Mouse (Mus musculus) limb, embryonic 15.5 days (tissue): ENCODE data around the gene Tm9sf1. TPM values are rescaled to one million over a fixed set of nuclear protein-coding genes. Genes with fewer than 3 reads are reported as not detected.
A peak's percentile ranks its signal among the peaks of the same experiment; 100 is the strongest.

Experiments
- ATAC-seq: fragments of 200-750 bp; cut with Nextera tagmentation; 2 replicates; pipeline ENCODE4 v1.8.0; 2017; ENCODE audit warnings: low read depth, moderate TSS enrichment; ENCODE audit not compliant: insufficient number of reproducible peaks, low FRiP score, low TSS enrichment
- H3K27ac ChIP-seq: fragments of 300-500 bp; sonication (generic); 2 replicates; pipeline ENCODE4 v1.5.1; 2015; ENCODE audit warnings: moderate library complexity, mild to moderate bottlenecking, inconsistent platforms
- H3K27me3 ChIP-seq: fragments of 300-500 bp; sonication (generic); 2 replicates; pipeline ENCODE4 v1.6.1; 2015; ENCODE audit warnings: inconsistent platforms
- H3K36me3 ChIP-seq: fragments of 300-500 bp; sonication (generic); 2 replicates; pipeline ENCODE4 v1.6.1; 2015; ENCODE audit warnings: inconsistent platforms
- H3K4me1 ChIP-seq: fragments of 300-500 bp; sonication (generic); 2 replicates; pipeline ENCODE4 v1.6.1; 2015; ENCODE audit warnings: inconsistent platforms
- H3K4me2 ChIP-seq: fragments of 300-500 bp; sonication (generic); 2 replicates; pipeline ENCODE4 v1.6.1; 2015; ENCODE audit warnings: mild to moderate bottlenecking, inconsistent platforms
- H3K4me3 ChIP-seq: fragments of 300-500 bp; sonication (generic); 2 replicates; pipeline ENCODE4 v1.5.1; 2015; ENCODE audit warnings: mild to moderate bottlenecking, inconsistent platforms
- H3K9ac ChIP-seq: fragments of 300-500 bp; sonication (generic); 2 replicates; pipeline ENCODE4 v1.6.1; 2015; ENCODE audit warnings: inconsistent platforms
- H3K9me3 ChIP-seq: fragments of 300-500 bp; sonication (generic); 2 replicates; pipeline ENCODE4 v1.6.1; 2016; ENCODE audit warnings: inconsistent platforms
- WGBS: fragments of 180-500 bp; shearing (Covaris S2); methylation state at CpG from one replicate; pipeline ENCODE4 v1.1.7; 2015; 5-methylcytosine and 5-hydroxymethylcytosine counted together
- polyA plus RNA-seq: library from polyadenylated mRNA; unstranded; fragments of >200 nt; fragmentation: Nextera tagmentation; extraction: Ambion mirVana; gene quantifications from 2 replicates; pipeline ENCODE4 v1.2.1, GENCODE M21; 2015

Tm9sf1 gene
- 115 and 124 TPM in 2 replicates for polyA plus RNA-seq

- Histone ChIP-seq H3K27me3 (no peaks in the 10 kb centered on the region), H3K36me3 (peaks cover 44% of the 10 kb centered on the region), H3K4me2 (peak within 1 kb of the TSS; percentile 71), H3K9ac (peak within 1 kb of the TSS; percentile 98), H3K4me3 (peak within 1 kb of the TSS; percentile 98), H3K27ac (peak within 1 kb of the TSS; percentile 96), H3K9me3 (no peaks in the 10 kb centered on the region), H3K4me1 (peaks cover 23% of the 10 kb centered on the region)
- ATAC-seq = peak; percentile 80
- WGBS = under 1% methylated on average over 88 of the region's 89 CpGs
Observed at GRCm38 (mm10) chr14:55643060-55643907, at the start of gene Tm9sf1. Gene Tm9sf1, minus strand, starts transcription at chr14:55643806.

- Histone ChIP-seq H3K4me2 (no peak overlapping the region), H3K9ac (no peak overlapping the region), H3K4me1 (no peaks in the 10 kb centered on the region), H3K9me3 (no peaks in the 10 kb centered on the region), H3K27me3 (no peaks in the 10 kb centered on the region), H3K27ac (no peak overlapping the region), H3K36me3 (no peaks in the 10 kb centered on the region), H3K4me3 (no peak overlapping the region)
- ATAC-seq = no peak
- 73% methylated on average over 10 of the region's 10 CpGs for WGBS
Observed at GRCm38 (mm10) chr14:55689433-55689832, 45.8 kb upstream of the Tm9sf1 start.

GRCm38 (mm10) chr14:55682118-55682493 lies 38.5 kb upstream of the Tm9sf1 start:
- peak; percentile 12; the same call in 1 of the 2 replicates for ATAC-seq
- Histone ChIP-seq H3K9ac (peak overlapping the region; percentile 60; the same call in 1 of the 2 replicates), H3K27me3 (no peaks in the 10 kb centered on the region), H3K9me3 (no peaks in the 10 kb centered on the region), H3K4me1 (peaks cover 10% of the 10 kb centered on the region; the same call in 1 of the 2 replicates), H3K4me3 (peak overlapping the region; percentile 71), H3K4me2 (peak overlapping the region; percentile 82), H3K27ac (peak overlapping the region; percentile 91), H3K36me3 (peaks cover 35% of the 10 kb centered on the region)
- 13% methylated on average over 3 of the region's 3 CpGs for WGBS

- Histone ChIP-seq H3K9ac (peak within 1 kb of the TSS; percentile 60), H3K4me2 (peak within 1 kb of the TSS; percentile 82), H3K36me3 (peaks cover 42% of the 10 kb centered on the region), H3K4me1 (peaks cover 10% of the 10 kb centered on the region; the same call in 1 of the 2 replicates), H3K4me3 (peak within 1 kb of the TSS; percentile 71), H3K27ac (peak within 1 kb of the TSS; percentile 91), H3K9me3 (no peaks in the 10 kb centered on the region), H3K27me3 (no peaks in the 10 kb centered on the region)
- ATAC-seq = peak; percentile 95
- whole genome bisulfite sequencing = under 1% methylated on average over 66 of the region's 66 CpGs
Observed at GRCm38 (mm10) chr14:55681160-55682117, 37.8 kb upstream of the Tm9sf1 start, which contains the start of gene Tinf2. Gene Tinf2, minus strand, starts transcription at chr14:55681820.

- H3K27me3 ChIP-seq = no peaks in the 10 kb centered on the region
- no peak overlapping the region for H3K4me3 ChIP-seq
- H3K27ac ChIP-seq = no peak overlapping the region
- no peak overlapping the region for H3K4me2 ChIP-seq
- no peak overlapping the region for H3K9ac ChIP-seq
- peaks cover 60% of the 10 kb centered on the region for H3K36me3 ChIP-seq
- no peaks in the 10 kb centered on the region for H3K9me3 ChIP-seq
- 82% methylated on average over 4 of the region's 4 CpGs for WGBS
- H3K4me1 ChIP-seq = peaks cover 13% of the 10 kb centered on the region
- no peak for ATAC-seq
Observed at GRCm38 (mm10) chr14:55677615-55678014, 34.0 kb upstream of the Tm9sf1 start.

GRCm38 (mm10) chr14:55672741-55673060 lies 29.1 kb upstream of the Tm9sf1 start:
- no peak for ATAC-seq
- Histone ChIP-seq H3K9me3 (no peaks in the 10 kb centered on the region), H3K27me3 (no peaks in the 10 kb centered on the region), H3K4me2 (peak overlapping the region; percentile 74), H3K4me1 (peaks cover 16% of the 10 kb centered on the region), H3K4me3 (peak overlapping the region; percentile 83), H3K36me3 (peaks cover 38% of the 10 kb centered on the region), H3K9ac (peak overlapping the region; percentile 58), H3K27ac (0 out of 2 replicates have a peak overlapping the region, but pooled peaks have one; percentile 95)
- WGBS = 75% methylated on average over 7 of the region's 7 CpGs

GRCm38 (mm10) chr14:55671833-55672740 lies 28.5 kb upstream of the Tm9sf1 start, which contains the start of the genes Gmpr2 and Nedd8:
Gene Gmpr2, plus strand, starts transcription at chr14:55671941.
Gene Nedd8, minus strand, starts transcription at chr14:55672124.
- peak within 1 kb of the TSS; percentile 95 for H3K27ac ChIP-seq
- H3K36me3 ChIP-seq = peaks cover 32% of the 10 kb centered on the region
- H3K9me3 ChIP-seq = no peaks in the 10 kb centered on the region
- peak within 1 kb of the TSS; percentile 74 for H3K4me2 ChIP-seq
- H3K4me3 ChIP-seq = peak within 1 kb of the TSS; percentile 83
- ATAC-seq = peak; percentile 96
- no peaks in the 10 kb centered on the region for H3K27me3 ChIP-seq
- H3K9ac ChIP-seq = peak within 1 kb of the TSS; percentile 76
- peaks cover 16% of the 10 kb centered on the region for H3K4me1 ChIP-seq
- under 1% methylated on average over 38 of the region's 38 CpGs for WGBS

GRCm38 (mm10) chr14:55671486-55671832 lies 27.9 kb upstream of the Tm9sf1 start:
- H3K9ac ChIP-seq = peak overlapping the region; percentile 76
- 0% methylated on average over 12 of the region's 12 CpGs for WGBS
- no peak for ATAC-seq

GRCm38 (mm10) chr14:55660636-55661035 lies 17.0 kb upstream of the Tm9sf1 start:
- 30% methylated on average over 2 of the region's 2 CpGs for WGBS
- Histone ChIP-seq H3K4me2 (peak overlapping the region; percentile 54), H3K9me3 (no peaks in the 10 kb centered on the region), H3K27ac (peak overlapping the region; percentile 59), H3K4me3 (peak overlapping the region; percentile 71), H3K36me3 (peaks cover 38% of the 10 kb centered on the region), H3K9ac (no peak overlapping the region), H3K4me1 (peaks cover 13% of the 10 kb centered on the region), H3K27me3 (no peaks in the 10 kb centered on the region)
- ATAC-seq = no peak

More at GRCm38 (mm10) chr14:55671486-55671832, 27.9 kb upstream of the Tm9sf1 start:
- peaks cover 31% of the 10 kb centered on the region for H3K36me3 ChIP-seq
- H3K4me3 ChIP-seq = peak overlapping the region; percentile 83
- H3K27me3 ChIP-seq = no peaks in the 10 kb centered on the region
- peak overlapping the region; percentile 74 for H3K4me2 ChIP-seq
- no peaks in the 10 kb centered on the region for H3K9me3 ChIP-seq
- H3K27ac ChIP-seq = peak overlapping the region; percentile 95
- H3K4me1 ChIP-seq = peaks cover 16% of the 10 kb centered on the region

GRCm38 (mm10) chr14:55659960-55660573 lies 16.5 kb upstream of the Tm9sf1 start, which contains the start of gene Mdp1:
Gene Mdp1, minus strand, starts transcription at chr14:55660508.
- peak within 1 kb of the TSS; percentile 71 for H3K4me3 ChIP-seq
- peak; percentile 89 for ATAC-seq
- H3K27ac ChIP-seq = peak within 1 kb of the TSS; percentile 87
- no peaks in the 10 kb centered on the region for H3K9me3 ChIP-seq
- peak within 1 kb of the TSS; percentile 76 for H3K9ac ChIP-seq
- H3K36me3 ChIP-seq = peaks cover 37% of the 10 kb centered on the region
- peak within 1 kb of the TSS; percentile 54 for H3K4me2 ChIP-seq
- no peaks in the 10 kb centered on the region for H3K27me3 ChIP-seq
- peaks cover 13% of the 10 kb centered on the region for H3K4me1 ChIP-seq
- under 1% methylated on average over 39 of the region's 39 CpGs for WGBS
